Mouse (Mus musculus) olfactory bulb, adult 2 months (tissue): ENCODE results near the gene Slc30a7.

Source experiments
- CTCF ChIP-seq: fragments of 200-500 bp; IDR thresholded peaks from 2 replicates; pipeline ENCODE4 v1.5.1; 2012; ENCODE audit warnings: low read depth, mild to moderate bottlenecking, low read length, moderate library complexity; ENCODE audit not compliant: insufficient read depth
- POLR2A ChIP-seq: fragments of 200-500 bp; IDR thresholded peaks from 2 replicates; pipeline ENCODE4 v1.6.1; 2012; ENCODE audit warnings: mild to moderate bottlenecking, low read depth, low read length, moderate library complexity; ENCODE audit not compliant: insufficient read depth

DNA sequence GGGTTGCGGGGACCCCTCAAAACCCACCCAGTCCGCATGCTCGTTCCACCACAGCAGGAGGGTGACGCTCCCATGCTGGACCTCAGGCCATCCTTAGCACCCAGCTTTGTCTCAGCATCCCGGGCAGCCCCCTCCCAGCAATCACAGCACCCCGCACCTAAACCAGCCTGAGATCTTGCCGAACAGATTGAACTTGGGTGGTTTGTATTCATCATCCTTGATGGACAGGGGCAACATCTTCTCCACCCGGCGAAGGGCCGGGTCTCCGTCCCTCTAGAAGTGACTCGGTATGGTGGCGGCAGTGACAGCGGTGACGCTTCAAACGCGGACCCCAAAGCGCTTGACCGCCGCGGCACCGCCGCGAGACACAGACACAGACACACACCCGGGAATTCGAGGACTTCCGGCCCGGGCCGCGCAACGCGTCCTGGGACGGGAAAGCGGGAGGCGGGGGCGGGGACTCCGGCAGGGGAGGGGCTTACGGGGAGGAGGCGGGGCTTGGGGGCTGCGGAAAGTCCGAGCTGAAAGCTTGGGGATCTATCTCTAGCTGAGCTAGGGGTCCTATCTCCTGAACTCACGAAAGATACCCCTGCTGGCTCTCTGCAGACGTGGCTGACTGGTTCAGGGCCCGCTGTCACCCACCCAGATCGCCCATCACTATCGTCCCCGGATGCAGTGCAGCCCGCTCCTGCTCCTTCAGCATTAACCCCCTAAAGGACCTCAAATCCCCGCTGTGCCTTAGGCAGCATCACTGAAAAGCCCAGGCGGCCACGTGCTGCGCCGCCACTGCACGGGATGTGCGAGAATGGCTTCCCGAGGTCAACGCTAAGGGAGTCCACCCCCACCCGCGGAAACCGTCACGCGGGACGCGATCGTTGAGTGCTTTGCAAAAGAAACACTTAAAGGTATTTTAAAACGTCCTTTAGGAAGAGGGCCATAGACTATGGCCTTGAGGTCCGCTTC is at the start of gene Slc30a7, which contains the start of gene Extl2:
- no peak; the same call in 1 of the 2 replicates for TF ChIP-seq POLR2A
- TF ChIP-seq CTCF, result no peak
